Mouse (Mus musculus): ENCODE measurements around the gene Ncf4.
"Not testable (repeated sequence)": the region's sequence is repeated elsewhere in the genome, so short reads cannot be mapped to it uniquely, and the experiment has no call there.

The Ncf4 gene

DNA sequence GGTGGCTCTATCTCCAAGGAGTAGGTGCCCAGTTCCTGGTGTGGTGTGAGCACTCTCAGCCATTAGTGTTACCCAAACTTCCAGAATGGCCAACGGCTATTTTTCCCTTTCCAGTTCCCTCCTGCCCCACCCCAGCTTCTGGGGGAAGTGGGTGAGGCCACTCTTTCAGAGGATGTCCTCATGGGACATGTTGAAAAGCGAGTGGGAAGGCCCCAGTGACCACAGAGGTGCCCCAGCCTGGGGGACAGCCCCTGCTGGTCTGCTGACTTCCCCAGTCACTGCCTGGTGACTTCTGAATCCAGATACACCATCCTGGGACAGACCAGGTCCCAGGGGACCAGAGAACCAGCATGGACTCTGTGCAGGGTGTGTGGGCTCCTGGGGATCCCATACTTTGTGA lies 3.1 kb downstream of the Ncf4 start:
- no peak for ATAC-seq (ENCODE audit: insufficient number of reproducible peaks, low FRiP score, low TSS enrichment)

DNA sequence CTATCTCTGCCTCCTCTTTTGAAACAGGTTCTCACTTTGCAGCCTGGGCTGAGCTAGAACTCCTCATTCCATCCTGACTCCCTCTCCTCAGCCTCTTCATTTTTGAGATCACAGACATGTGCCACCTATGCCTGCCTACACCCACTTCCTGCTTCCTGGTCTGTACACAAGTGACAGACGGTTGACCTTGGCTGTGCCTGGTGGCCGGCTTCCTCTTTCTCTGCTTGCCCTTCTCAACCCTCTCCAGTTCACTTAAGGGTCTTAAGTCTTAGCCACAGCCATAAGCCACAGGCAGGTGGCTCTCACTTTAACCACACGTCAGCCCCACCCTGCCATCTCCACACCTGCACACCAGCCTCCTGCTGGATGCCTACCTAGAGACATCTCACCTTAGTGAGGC lies 3.8 kb downstream of the Ncf4 start:
- no peak for ATAC-seq (ENCODE audit: insufficient number of reproducible peaks, low FRiP score, low TSS enrichment)

DNA sequence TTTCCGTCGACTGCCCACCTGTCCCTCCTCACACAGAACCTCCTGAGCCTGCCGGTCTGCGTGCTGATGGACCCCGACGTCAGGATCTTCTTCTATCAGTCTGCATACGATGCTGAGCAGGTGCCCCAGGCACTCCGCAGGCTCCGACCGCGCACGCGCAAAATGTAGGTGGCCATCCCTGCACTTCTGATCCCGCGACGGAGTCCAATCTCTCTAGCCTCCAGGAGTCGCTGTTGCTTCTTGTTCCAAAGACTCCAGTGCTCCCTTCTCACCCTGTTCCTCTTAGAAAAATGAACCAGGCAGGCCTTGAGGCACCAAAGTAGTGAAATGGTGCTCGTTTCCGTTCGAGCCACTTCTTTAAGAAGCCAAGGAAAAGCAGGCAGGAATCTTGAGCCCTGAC lies 10.2 kb downstream of the Ncf4 start:
- ATAC-seq (ENCODE audit: insufficient number of reproducible peaks, low FRiP score, low TSS enrichment): no peak

DNA sequence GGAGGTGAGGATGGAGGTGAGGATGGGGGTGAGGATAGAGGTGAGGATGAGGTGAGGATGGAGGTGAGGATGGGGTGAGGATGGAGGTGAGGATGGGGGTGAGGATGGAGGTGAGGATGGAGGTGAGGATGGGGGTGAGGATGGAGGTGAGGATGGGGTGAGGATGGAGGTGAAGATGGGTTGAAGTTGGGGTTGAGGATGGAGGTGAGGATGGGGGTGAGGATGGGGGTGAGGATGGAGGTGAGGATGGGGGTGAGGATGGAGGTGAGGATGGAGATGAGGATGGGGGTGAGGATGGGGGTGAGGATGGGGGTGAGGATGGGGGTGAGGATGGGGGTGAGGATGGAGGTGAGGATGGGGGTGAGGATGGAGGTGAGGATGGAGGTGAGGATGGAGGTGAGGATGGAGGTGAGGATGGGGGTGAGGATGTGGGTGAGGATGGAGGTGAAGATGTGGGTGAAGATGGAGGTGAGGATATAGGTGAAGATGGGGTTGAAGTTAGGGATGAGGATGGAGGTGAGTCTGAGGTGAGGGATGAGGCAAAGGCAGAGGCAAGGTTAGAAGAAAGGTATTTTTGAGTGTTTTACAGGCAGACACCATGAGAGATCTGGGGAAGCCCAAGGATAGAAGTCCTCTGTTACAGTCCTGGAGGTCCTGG lies 12.1 kb downstream of the Ncf4 start:
- ATAC-seq (ENCODE audit: insufficient number of reproducible peaks, low FRiP score, low TSS enrichment): not testable (repeated sequence)

DNA sequence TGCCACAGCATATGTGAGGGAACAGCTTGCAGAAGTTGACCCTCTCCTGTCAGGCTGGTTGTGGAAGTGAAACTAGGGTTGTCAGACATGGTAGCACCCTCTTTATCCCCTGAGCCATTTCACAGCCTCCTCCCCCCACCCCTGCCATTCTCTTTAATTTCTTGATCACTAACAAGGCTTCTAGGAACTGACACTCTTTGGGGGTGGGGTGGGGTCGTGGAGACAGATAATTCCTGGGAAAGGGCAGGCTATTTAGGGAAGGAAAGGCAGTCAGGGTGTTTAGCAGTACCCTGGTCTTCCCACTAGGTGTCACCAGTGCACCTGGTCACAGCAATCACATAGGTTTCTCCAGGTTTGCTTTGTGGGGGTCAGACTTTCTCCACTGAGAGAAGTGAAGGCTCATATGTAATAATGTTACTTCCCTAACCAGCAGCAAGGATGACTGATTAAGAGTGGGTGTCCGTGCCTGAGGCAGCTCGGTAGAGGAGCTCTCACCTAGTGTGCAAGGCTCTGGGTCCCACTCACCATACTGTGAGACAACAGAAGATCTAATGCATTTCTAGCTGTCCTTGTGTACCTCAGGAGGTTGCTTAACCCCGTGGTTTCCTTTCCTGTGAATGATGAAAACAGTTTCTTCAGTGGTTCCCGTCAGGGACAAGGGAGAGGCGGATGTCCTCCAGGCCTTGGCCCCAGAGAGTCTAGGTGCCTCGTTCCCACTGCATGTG lies 12.9 kb downstream of the Ncf4 start:
- peak; percentile 45; the same call in 1 of the 2 replicates for ATAC-seq (ENCODE audit: insufficient number of reproducible peaks, low FRiP score, low TSS enrichment)

DNA sequence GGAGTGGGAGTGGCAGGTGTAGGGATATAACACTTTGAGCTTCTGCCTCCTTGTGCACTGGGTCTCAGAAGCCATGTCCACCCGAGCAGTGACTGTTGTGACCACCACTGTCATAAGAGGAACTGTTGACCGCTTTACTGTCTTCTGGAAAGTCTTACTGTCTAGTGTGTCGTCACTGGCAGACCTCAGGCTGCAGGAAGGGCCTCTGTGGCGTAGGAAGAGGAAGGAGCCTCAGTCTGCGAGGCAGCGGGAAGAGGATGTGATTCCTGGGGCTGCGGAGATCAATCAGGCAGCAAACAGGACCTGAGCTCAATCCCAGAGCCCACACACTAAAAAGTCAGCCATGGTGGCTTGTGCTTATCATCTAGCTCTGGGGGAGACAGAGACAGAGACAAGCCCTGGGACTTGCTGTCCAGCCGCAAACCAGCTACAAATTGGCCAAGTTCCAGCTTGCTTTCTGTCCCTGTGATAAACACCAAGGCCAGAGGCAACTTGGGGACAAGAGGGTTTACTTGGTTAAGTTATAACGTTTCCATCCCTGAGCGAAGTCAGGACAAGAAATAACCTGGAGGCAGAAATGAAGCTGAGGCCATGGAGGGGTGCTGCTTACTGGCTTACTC lies 13.8 kb downstream of the Ncf4 start:
- no peak for ATAC-seq (ENCODE audit: insufficient number of reproducible peaks, low FRiP score, low TSS enrichment)

DNA sequence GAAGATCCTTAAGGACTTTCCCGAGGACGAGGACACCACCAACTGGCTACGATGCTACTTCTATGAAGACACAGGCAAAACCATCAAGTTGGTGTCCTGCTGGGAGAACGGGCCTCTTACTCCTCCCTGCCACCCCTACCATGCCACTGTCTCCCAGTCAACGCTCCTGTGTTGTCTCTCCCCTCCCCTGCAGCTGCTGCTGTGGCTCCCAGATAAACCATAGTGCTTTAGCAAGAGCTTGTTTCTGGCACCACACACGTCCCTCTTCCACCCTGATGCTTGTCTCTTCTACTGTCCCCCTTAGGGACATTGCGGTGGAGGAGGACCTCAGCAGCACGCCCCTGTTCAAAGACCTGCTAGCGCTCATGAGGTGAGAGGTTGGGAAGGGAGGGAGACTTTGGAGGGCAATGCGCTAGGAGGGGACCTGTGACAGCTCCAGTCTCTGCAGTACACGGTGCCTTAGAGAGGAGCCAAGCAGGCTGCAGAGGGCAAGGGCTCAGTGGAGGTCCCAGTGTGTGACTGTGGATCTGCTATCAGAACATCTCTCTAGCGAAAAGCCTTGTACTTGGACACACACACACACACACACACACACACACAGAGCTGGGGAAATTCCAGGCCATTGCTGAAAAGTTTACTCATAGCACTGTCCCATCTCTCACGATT lies 16.2 kb downstream of the Ncf4 start:
- ATAC-seq (ENCODE audit: insufficient number of reproducible peaks, low FRiP score, low TSS enrichment): no peak

DNA sequence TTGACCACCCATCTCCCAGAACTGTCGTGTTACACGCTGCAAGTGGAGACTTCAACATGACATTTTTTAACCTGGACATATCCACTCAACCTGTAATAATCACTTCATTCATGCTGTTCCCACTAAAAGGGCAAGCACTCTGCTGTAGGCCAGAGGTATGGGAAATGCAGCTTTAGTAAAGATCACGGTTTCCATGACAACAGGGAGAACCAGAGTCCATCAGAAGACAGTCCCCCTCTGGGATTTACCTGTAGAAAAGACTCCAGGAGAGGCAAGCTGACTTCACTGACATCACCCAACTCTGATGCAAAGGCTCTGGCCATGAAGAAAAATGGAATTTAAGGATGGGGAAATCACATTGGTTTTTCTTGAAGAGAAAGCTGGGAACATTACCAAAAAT lies 18.7 kb downstream of the Ncf4 start:
- no peak for ATAC-seq (ENCODE audit: insufficient number of reproducible peaks, low FRiP score, low TSS enrichment)

DNA sequence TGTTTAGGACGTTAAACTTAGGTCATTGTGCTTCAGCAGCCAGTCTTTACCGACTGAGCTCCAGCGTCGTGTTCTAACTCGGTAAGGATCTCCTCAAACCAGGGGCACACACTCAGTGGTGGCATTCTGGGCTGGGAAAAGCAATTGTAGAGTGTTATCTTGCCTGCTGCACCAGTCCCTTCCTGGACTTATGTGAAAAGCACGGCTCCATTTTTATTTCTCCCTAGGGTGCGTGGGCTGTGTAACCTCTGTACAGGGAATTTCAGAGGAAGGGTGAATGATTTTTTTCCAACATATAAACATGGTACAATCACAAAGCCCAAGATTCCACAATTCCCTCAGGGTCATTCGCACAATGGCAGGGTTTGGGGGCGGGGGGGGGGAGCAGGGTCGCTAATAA lies 22.8 kb downstream of the Ncf4 start:
- ATAC-seq (ENCODE audit: insufficient number of reproducible peaks, low FRiP score, low TSS enrichment): no peak

DNA sequence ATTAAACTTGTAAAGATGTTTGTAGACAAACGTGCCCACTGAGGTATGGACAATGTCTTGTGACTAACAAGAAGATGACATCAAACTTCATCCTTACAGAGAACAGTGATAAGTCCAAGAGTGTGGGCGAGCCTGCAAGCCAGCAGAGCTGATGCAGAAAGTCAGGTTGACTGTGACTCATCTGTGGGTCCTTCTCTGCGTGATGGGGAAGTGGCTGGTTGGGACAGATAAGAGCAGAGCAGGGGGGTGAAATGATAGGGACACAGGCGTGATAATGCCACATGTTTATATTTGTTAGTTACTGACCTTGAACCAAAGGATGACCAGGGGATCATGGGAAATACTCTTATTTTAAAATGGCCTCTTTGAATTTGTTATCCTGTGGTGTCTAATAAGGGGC lies 23.3 kb downstream of the Ncf4 start:
- no peak for ATAC-seq (ENCODE audit: insufficient number of reproducible peaks, low FRiP score, low TSS enrichment)

DNA sequence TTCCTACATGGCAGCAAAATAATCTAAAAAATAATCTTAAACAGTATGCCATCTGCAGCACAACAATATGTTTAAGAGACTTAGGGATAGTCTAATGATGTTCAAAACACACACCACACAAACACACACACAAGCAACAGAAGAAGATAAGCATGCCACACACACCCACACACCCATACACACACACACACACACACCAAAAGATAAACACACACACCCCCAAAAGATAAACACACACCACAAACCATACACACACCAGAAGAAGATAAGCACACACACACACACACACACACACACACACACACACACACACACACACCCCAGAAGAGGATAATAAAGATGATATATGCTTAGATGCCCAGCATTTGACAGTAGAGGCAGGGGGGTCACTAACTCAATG lies 26.6 kb downstream of the Ncf4 start:
- no peak for ATAC-seq (ENCODE audit: insufficient number of reproducible peaks, low FRiP score, low TSS enrichment)

DNA sequence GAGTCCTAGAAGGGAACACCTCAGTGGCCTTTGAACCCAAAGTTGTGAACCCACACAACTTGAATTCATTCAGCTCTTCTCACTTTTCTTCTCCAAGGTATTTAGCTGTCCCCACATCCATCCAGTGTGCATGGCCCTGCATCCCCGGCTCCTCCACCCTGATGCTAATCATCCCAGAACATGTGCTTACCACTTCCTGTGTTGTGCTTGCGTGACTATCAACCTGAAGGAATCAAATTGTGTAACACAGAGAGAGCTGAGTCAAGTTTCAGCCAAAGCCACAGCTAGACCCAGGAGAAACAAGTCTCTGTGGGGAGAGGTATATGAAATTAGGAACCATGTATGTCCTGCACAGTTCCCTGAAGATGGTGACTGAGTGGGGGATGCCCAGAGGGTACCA lies 33.7 kb downstream of the Ncf4 start:
- no peak for ATAC-seq (ENCODE audit: insufficient number of reproducible peaks, low FRiP score, low TSS enrichment)

DNA sequence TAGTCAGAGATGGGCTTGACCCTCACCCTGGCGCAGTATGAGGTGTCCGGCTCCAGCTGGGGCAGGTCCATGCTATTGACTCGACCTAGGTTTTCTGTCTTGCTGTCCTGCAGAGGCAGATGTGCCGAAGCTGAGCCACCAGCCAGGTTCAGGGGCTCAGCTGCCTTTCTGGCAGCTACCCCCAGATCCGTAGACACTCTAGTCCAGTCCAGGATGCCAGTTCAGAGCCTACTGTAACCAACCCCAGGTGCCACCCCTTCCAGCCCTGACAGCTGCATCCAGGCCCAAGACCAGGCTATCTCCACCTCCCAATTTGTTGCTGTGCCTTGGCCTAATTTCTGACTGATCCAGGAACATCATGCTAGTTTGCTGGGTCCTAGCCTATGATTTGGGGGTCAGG lies 43.3 kb downstream of the Ncf4 start:
- ATAC-seq (ENCODE audit: insufficient number of reproducible peaks, low FRiP score, low TSS enrichment): no peak

DNA sequence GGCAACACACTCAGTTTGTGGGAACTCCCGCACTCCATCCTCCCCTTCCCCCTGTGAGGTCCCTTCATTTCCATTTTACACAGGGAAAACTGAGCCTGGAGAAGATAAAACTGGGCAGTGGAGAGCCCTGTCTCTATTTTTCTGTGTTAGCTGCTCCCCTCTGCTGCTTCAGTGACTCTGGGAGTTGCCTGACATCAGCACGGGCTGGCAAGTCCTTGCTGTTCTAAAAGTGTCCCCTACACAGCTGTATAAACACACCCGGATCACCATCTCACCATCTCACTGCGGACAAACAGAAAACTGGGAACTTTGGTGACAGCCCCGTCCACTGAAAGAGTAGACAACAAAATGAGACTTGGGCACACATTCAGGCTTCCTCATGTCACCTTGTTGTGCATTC lies 45.2 kb downstream of the Ncf4 start:
- ATAC-seq (ENCODE audit: insufficient number of reproducible peaks, low FRiP score, low TSS enrichment): not testable (repeated sequence)

DNA sequence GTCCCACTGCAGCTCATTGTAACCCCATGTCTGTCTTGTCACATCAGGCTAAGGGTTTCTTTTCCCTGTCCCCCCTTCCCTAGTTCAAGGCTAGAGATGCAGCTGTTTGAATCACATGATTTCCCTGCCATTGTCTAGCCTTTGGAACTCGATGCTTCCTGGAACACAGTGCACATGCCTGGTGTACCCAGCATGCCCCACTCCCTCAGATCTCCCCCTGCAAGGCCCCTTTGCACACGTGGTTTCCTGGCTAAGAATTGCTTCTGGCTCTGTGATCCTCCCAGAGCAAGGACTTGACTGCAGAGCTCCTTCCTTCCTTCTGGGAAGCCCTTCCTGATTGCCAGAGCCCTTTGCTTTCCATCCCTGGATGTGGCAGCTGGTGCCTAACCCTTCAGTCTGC lies 48.6 kb downstream of the Ncf4 start:
- ATAC-seq (ENCODE audit: insufficient number of reproducible peaks, low FRiP score, low TSS enrichment): not testable (repeated sequence)

DNA sequence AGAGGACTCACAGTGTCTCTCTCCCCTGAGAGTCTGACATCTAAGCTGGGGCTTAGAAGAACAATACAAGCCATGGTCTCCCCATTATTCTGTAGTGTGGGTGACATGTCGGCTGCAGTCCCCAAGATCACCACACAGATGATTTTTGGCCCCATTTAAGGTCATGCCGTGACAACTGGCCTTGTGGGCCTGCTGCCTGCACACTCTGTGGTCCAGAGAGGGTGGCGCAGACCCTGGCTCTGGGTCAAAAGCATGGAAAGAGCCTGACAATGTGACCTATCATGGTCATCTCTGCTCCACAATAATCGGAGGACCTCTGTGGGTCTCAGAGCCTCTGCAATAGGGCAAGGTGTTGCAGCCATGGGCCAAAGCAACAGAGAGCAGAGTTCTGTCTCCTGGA lies 49.1 kb downstream of the Ncf4 start:
- ATAC-seq (ENCODE audit: insufficient number of reproducible peaks, low FRiP score, low TSS enrichment): no peak

DNA sequence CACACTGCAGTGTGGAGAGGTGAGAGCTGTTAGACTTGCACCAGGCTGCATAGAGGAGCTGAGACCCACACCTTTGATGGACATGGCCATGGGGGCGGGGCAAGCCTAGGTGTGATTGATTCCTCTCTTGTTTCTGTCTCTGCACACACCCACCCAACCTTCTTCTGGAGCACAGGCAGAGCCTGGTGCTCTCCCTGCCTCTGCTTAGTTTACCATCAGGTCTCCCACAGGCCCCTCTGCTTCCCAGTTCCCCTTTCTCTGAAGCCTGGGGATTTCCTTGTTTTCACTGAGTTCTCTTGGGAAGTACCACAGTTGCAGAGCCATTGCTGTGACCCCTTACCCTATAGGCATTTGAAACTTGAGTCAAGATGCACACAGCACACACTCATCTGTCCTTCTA lies 54.0 kb downstream of the Ncf4 start:
- ATAC-seq (ENCODE audit: insufficient number of reproducible peaks, low FRiP score, low TSS enrichment): no peak

DNA sequence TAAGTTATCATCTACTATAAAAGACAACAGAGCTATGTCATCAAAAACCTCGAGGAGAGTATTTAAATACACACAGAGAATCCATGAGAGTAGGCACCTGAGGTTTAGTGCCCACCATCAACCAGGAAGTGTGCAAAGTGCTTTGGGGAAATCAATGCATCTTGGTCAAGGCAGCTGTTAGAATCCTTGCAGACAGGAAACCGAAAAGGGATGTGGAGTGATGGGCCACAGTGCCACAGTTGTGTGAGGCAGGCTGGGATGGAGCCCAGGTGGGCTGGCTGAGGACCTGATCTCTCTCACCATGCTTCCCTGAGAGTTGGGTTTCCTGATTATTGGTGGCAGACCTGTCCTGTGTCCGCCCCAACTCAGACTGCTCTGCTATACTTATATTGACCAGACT lies 55.0 kb downstream of the Ncf4 start:
- no peak for ATAC-seq (ENCODE audit: insufficient number of reproducible peaks, low FRiP score, low TSS enrichment)

DNA sequence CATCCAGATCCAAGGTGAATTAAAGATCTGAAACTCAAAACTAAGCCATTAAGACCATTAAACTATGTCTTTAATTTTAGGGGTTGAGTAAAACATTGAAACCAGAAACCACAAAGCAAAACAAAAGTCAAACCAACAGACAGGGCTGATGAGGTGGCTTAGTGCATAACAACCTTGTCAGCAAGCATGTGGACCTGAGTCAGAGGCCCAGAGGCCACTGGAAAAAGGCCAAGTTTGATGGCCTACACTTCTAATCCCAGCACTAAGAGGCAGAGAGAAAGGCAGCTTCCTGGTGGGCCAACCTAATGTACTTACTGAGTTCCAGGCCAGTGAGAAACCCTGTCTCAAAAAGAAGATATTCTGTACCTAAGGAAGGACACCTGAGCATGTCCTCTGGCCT lies 56.2 kb downstream of the Ncf4 start:
- no peak for ATAC-seq (ENCODE audit: insufficient number of reproducible peaks, low FRiP score, low TSS enrichment)

DNA sequence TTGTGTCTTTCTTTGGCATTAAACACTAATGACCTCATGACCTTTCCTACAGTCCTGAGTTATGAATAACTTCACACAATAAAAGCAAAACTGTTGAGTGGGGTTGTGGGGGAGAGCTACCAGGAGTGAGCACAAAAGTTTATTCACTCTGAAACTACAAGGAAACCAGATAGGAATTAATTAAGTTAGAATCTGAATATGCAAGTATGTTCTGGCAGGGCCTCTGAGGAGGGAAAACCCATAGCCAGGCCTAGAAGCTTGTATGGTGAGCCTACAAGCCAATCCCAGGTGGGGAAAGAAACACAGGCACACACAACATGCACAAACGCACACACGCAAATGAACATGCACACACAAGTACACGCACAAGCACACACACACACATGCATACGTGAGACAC lies 58.1 kb downstream of the Ncf4 start:
- no peak for ATAC-seq (ENCODE audit: insufficient number of reproducible peaks, low FRiP score, low TSS enrichment)

DNA sequence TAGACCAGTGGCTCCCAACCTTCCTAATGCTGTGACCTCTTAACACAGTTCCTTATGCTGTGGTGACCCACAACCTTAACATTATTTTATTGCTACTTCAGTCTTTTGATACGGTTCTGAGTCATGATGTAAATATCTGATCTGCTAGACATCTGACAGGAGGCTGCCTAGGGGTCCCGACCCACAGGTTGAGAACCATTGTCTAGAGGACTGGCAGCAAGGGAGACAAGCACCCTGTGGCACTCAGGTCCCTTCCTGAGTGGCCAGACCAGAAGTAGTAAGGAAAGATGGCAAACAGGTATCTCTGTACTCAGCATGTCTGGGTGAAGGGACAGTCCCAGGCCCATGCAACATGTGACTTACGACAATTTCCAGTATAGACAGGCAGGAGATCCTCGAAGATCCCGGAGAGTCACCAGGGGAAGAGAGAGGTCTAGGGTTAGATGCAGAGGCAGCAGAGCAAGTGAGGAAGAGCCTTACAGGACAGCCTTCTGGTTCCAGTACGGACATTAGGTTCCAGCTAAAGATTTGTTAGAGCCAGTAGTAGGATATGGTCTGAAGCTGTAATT lies 59.1 kb downstream of the Ncf4 start:
- ATAC-seq (ENCODE audit: insufficient number of reproducible peaks, low FRiP score, low TSS enrichment): no peak

All from cerebellum, adult (tissue).